Mouse (Mus musculus): ENCODE measurements at regions not wholly inside any gene's neighbourhood (a gene's known extent, or its start where the extent isn't known, plus 50 kb on each side); places are given as distances from the start of the nearest gene placed in this dataset.
A peak's percentile ranks its signal among the peaks of the same experiment; 100 is the strongest.

GRCm38 (mm10) chr9:12692329-12692728, 553.3 kb downstream of the Jrkl start:
- peak; percentile 2 for DNase-seq (ENCODE audit: low spot score)

GRCm38 (mm10) chr9:12690948-12691279, 554.7 kb downstream of the Jrkl start:
- DNase-seq (ENCODE audit: low spot score) = no peak

DNA sequence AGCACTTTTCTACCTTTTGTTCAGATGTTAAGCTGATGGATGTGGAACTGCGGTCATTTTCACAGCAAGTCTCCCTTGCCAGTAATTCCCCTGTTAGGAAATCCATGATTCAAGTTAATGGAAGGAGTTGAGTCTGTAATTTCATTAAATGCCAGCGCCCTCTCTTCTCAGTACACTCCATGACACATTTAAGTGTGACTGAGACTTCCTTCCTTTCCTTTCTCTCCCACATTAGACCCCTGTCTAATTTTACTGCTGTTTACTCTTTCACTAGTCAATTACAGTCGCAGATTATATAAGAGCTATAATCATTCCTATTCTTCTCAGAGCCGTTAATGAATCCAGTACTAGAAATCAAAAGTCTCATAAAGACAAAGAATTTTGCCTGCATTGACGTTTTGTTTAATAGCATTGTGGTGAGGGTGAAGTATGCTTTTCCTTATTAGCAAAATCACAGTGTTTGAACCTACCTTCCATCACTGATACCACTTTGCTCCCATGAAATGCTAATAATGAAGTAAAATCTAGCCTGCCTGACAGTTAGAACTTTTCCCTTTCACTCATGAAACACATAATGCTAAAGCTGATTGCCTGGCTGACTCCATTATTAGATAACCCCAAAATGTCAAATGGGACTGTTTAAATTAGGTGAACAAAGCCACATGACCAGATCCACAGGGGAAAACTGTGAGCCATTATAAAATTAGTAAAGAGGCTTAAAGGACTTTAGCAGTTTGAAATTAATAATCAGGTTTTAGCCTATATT, 555.3 kb downstream of the Jrkl start:
- DNase-seq (ENCODE audit: low spot score) = no peak
